Mouse (Mus musculus): ENCODE results near the gene Kat8. TPM values are rescaled to one million over a fixed set of nuclear protein-coding genes. Genes with fewer than 3 reads are reported as not detected.

Kat8 gene
- polyA plus RNA-seq, 1 experiment from 2014 or later = 44.2 TPM

DNA sequence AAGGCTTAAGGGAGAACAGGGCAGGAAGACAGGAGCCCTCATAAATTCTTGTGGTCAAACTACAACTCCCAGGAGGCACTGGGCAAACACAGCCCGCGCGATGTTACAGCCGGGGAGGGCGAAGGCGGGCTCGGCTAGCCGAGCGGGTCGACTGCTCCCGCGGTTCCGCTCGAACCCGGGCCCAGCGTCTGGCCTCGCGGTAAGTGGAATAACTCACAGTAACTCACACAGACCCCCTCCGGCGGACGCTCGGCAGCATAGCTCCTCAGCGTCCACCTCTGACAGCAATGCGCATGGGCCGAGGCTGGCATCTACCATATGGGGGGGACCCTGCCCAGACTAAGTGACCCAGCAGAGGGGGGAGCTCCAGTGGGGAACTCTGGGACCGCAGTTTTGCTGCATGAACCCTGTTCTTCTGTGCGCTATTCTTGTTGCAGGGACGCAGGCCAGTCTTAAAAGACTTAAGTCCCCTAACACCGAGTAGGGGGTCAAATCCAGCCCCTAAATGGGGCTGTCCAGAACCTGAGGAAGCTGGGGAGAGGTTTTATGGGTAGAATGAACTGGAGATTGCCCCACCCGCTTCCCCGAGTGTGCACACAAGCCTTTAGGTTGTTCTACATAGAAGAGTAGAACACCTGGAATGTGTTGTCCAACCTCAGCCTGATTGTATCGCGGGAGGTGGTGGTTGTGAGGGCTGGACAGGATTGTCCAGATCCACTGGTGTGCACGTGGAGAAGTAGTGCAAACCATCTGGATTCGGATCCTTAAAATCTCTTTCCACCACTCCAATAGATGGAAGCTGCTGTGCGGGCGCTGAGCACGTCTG lies 8.1 kb upstream of the Kat8 start, which contains the start of gene Bckdk:
Bckdk (plus strand) TSS at position 112 of the 826 bp plus-strand sequence.
- Histone ChIP-seq H3K4me1 (replicated peaks; ENCODE audit: control insufficient read depth, insufficient read depth, low read length) (peaks cover 25% of the 10 kb centered on the region), H3K27me3 (replicated peaks; ENCODE audit: control insufficient read depth, insufficient read depth, low read length) (no peaks in the 10 kb centered on the region), H3K9ac (ENCODE audit: low read depth, low read length) (peak within 1 kb of the TSS; percentile 96), H3K36me3 (ENCODE audit: control insufficient read depth, insufficient read depth, low read length) (peaks cover 37% of the 10 kb centered on the region), H3K27ac (ENCODE audit: low read depth, low read length) (peak within 1 kb of the TSS; percentile 83), H3K9me3 (ENCODE audit: control insufficient read depth, low read length) (no peaks in the 10 kb centered on the region), H3K4me3 (ENCODE audit: low read depth, low read length) (peak within 1 kb of the TSS; percentile 86), H3K4me2 (peak within 1 kb of the TSS; percentile 97)
- DNase-seq (ENCODE audit: low spot score) = peak; percentile 83
- 8% methylated on average over 38 of the region's 38 CpGs for WGBS
- ATAC-seq (replicated peaks; ENCODE audit: low FRiP score) = peak; percentile 86

- peaks cover 11% of the 10 kb centered on the region for H3K4me1 ChIP-seq (replicated peaks; ENCODE audit: control insufficient read depth, insufficient read depth, low read length)
- H3K4me2 ChIP-seq = no peak overlapping the region
- H3K27me3 ChIP-seq (replicated peaks; ENCODE audit: control insufficient read depth, insufficient read depth, low read length) = no peaks in the 10 kb centered on the region
- H3K9ac ChIP-seq (ENCODE audit: low read depth, low read length) = no peak overlapping the region
- no peak overlapping the region for H3K27ac ChIP-seq (ENCODE audit: low read depth, low read length)
- no peak overlapping the region for H3K4me3 ChIP-seq (ENCODE audit: low read depth, low read length)
- DNase-seq (ENCODE audit: low spot score) (no peak), ATAC-seq (replicated peaks; ENCODE audit: low FRiP score) (no peak)
- H3K36me3 ChIP-seq (ENCODE audit: control insufficient read depth, insufficient read depth, low read length) = peaks cover 44% of the 10 kb centered on the region
- H3K9me3 ChIP-seq (ENCODE audit: control insufficient read depth, low read length) = no peaks in the 10 kb centered on the region
- 91% methylated on average over 12 of the region's 12 CpGs for WGBS
These were observed 4.4 kb upstream of the Kat8 start for GRCm38 (mm10) chr7:127907939-127908338.

GRCm38 (mm10) chr7:127908656-127909055 lies 3.7 kb upstream of the Kat8 start:
- peaks cover 15% of the 10 kb centered on the region for H3K4me1 ChIP-seq (replicated peaks; ENCODE audit: control insufficient read depth, insufficient read depth, low read length)
- ATAC-seq (replicated peaks; ENCODE audit: low FRiP score) (no peak), DNase-seq (ENCODE audit: low spot score) (no peak)
- 82% methylated on average over 4 of the region's 4 CpGs for WGBS
- H3K4me3 ChIP-seq (ENCODE audit: low read depth, low read length) = no peak overlapping the region
- no peak overlapping the region for H3K4me2 ChIP-seq
- no peaks in the 10 kb centered on the region for H3K9me3 ChIP-seq (ENCODE audit: control insufficient read depth, low read length)
- no peak overlapping the region for H3K9ac ChIP-seq (ENCODE audit: low read depth, low read length)
- peaks cover 44% of the 10 kb centered on the region for H3K36me3 ChIP-seq (ENCODE audit: control insufficient read depth, insufficient read depth, low read length)
- no peak overlapping the region for H3K27ac ChIP-seq (ENCODE audit: low read depth, low read length)
- H3K27me3 ChIP-seq (replicated peaks; ENCODE audit: control insufficient read depth, insufficient read depth, low read length) = no peaks in the 10 kb centered on the region

GRCm38 (mm10) chr7:127912938-127913337 lies 622 bp downstream of the Kat8 start:
- no peak for DNase-seq (ENCODE audit: low spot score)
- peaks cover 25% of the 10 kb centered on the region for H3K36me3 ChIP-seq (ENCODE audit: control insufficient read depth, insufficient read depth, low read length)
- 11% methylated on average over 4 of the region's 4 CpGs for WGBS

GRCm38 (mm10) chr7:127915293-127915692 lies 3.0 kb downstream of the Kat8 start:
- no peaks in the 10 kb centered on the region for H3K27me3 ChIP-seq (replicated peaks; ENCODE audit: control insufficient read depth, insufficient read depth, low read length)
- no peaks in the 10 kb centered on the region for H3K9me3 ChIP-seq (ENCODE audit: control insufficient read depth, low read length)
- WGBS = 91% methylated on average over 12 of the region's 12 CpGs
- H3K9ac ChIP-seq (ENCODE audit: low read depth, low read length) = no peak overlapping the region
- H3K4me2 ChIP-seq = no peak overlapping the region
- H3K4me1 ChIP-seq (replicated peaks; ENCODE audit: control insufficient read depth, insufficient read depth, low read length) = peaks cover 9% of the 10 kb centered on the region
- DNase-seq (ENCODE audit: low spot score) (no peak), ATAC-seq (replicated peaks; ENCODE audit: low FRiP score) (no peak)
- peaks cover 8% of the 10 kb centered on the region; the same call in 1 of the 2 replicates for H3K36me3 ChIP-seq (ENCODE audit: control insufficient read depth, insufficient read depth, low read length)
- H3K4me3 ChIP-seq (ENCODE audit: low read depth, low read length) = no peak overlapping the region
- no peak overlapping the region for H3K27ac ChIP-seq (ENCODE audit: low read depth, low read length)

More at GRCm38 (mm10) chr7:127912938-127913337, 622 bp downstream of the Kat8 start:
- peak overlapping the region; percentile 78 for H3K4me3 ChIP-seq (ENCODE audit: low read depth, low read length)
- peak overlapping the region; percentile 54; the same call in 1 of the 2 replicates for H3K27ac ChIP-seq (ENCODE audit: low read depth, low read length)
- peak overlapping the region; percentile 75 for H3K9ac ChIP-seq (ENCODE audit: low read depth, low read length)
- no peaks in the 10 kb centered on the region for H3K27me3 ChIP-seq (replicated peaks; ENCODE audit: control insufficient read depth, insufficient read depth, low read length)
- H3K4me2 ChIP-seq = peak overlapping the region; percentile 78
- no peak for ATAC-seq (replicated peaks; ENCODE audit: low FRiP score)
- H3K4me1 ChIP-seq (replicated peaks; ENCODE audit: control insufficient read depth, insufficient read depth, low read length) = peaks cover 9% of the 10 kb centered on the region
- no peaks in the 10 kb centered on the region for H3K9me3 ChIP-seq (ENCODE audit: control insufficient read depth, low read length)

DNA sequence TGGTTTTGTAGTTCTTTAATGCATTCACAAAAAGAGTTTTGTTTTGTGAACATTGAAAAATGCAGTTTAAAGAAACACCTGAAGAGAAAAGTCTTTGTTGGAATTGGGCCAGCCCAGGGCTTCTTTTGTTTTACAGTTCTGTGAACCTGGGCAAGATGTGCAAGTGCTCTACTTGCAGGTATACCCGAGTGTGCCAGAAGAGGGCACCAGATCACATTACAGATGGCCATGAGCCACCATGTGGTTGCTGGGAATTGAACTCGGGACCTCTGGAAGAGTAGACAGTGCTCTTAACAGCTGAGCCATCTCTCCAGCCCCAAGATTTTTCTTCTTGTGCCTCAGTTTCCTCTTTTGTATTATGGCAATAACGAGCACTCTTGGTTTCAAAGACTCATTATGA lies 5.9 kb downstream of the Kat8 start:
- Histone ChIP-seq H3K4me2 (no peak overlapping the region), H3K27ac (ENCODE audit: low read depth, low read length) (no peak overlapping the region), H3K4me3 (ENCODE audit: low read depth, low read length) (no peak overlapping the region), H3K36me3 (ENCODE audit: control insufficient read depth, insufficient read depth, low read length) (peaks cover 11% of the 10 kb centered on the region; the same call in 1 of the 2 replicates), H3K9ac (ENCODE audit: low read depth, low read length) (no peak overlapping the region), H3K9me3 (ENCODE audit: control insufficient read depth, low read length) (no peaks in the 10 kb centered on the region), H3K4me1 (replicated peaks; ENCODE audit: control insufficient read depth, insufficient read depth, low read length) (peaks cover 12% of the 10 kb centered on the region; the same call in 1 of the 2 replicates), H3K27me3 (replicated peaks; ENCODE audit: control insufficient read depth, insufficient read depth, low read length) (no peaks in the 10 kb centered on the region)
- 46% methylated on average over 3 of the region's 3 CpGs for WGBS
- no peak for DNase-seq (ENCODE audit: low spot score)
- ATAC-seq (replicated peaks; ENCODE audit: low FRiP score) = no peak

- H3K9me3 ChIP-seq (ENCODE audit: control insufficient read depth, low read length) = no peaks in the 10 kb centered on the region
- H3K27ac ChIP-seq (ENCODE audit: low read depth, low read length) = no peak overlapping the region
- H3K4me2 ChIP-seq = no peak overlapping the region
- peaks cover 10% of the 10 kb centered on the region; the same call in 1 of the 2 replicates for H3K4me1 ChIP-seq (replicated peaks; ENCODE audit: control insufficient read depth, insufficient read depth, low read length)
- ATAC-seq (replicated peaks; ENCODE audit: low FRiP score) = 0 out of 2 replicates have a peak, but pooled peaks have one; percentile 19
- WGBS = 72% methylated on average over 7 of the region's 7 CpGs
- H3K9ac ChIP-seq (ENCODE audit: low read depth, low read length) = no peak overlapping the region
- no peak for DNase-seq (ENCODE audit: low spot score)
- peaks cover 14% of the 10 kb centered on the region; the same call in 1 of the 2 replicates for H3K36me3 ChIP-seq (ENCODE audit: control insufficient read depth, insufficient read depth, low read length)
- H3K4me3 ChIP-seq (ENCODE audit: low read depth, low read length) = no peak overlapping the region
- no peaks in the 10 kb centered on the region for H3K27me3 ChIP-seq (replicated peaks; ENCODE audit: control insufficient read depth, insufficient read depth, low read length)
These were observed 7.0 kb downstream of the Kat8 start for GRCm38 (mm10) chr7:127919290-127919689.

- H3K4me2 ChIP-seq = no peak overlapping the region
- no peak overlapping the region for H3K9ac ChIP-seq (ENCODE audit: low read depth, low read length)
- no peaks in the 10 kb centered on the region for H3K27me3 ChIP-seq (replicated peaks; ENCODE audit: control insufficient read depth, insufficient read depth, low read length)
- H3K9me3 ChIP-seq (ENCODE audit: control insufficient read depth, low read length) = no peaks in the 10 kb centered on the region
- peaks cover 11% of the 10 kb centered on the region; the same call in 1 of the 2 replicates for H3K36me3 ChIP-seq (ENCODE audit: control insufficient read depth, insufficient read depth, low read length)
- H3K4me1 ChIP-seq (replicated peaks; ENCODE audit: control insufficient read depth, insufficient read depth, low read length) = peaks cover 10% of the 10 kb centered on the region; the same call in 1 of the 2 replicates
- no peak overlapping the region for H3K4me3 ChIP-seq (ENCODE audit: low read depth, low read length)
- ATAC-seq (replicated peaks; ENCODE audit: low FRiP score) (no peak), DNase-seq (ENCODE audit: low spot score) (no peak)
- 66% methylated on average over 8 of the region's 8 CpGs for WGBS
- H3K27ac ChIP-seq (ENCODE audit: low read depth, low read length) = no peak overlapping the region
These were observed 9.2 kb downstream of the Kat8 start for GRCm38 (mm10) chr7:127921516-127921915.

Data from liver, embryonic 11.5 days (tissue).